Mouse (Mus musculus): Measurements from ENCODE around the gene Pik3cd. TPM values are rescaled to one million over a fixed set of nuclear protein-coding genes. Genes with fewer than 3 reads are reported as not detected.
A peak's percentile ranks its signal among the peaks of the same experiment; 100 is the strongest.

The Pik3cd gene
- total and polyA plus RNA-seq, 2 experiments from 2014 or later = 9.7 to 15.9 TPM

DNA sequence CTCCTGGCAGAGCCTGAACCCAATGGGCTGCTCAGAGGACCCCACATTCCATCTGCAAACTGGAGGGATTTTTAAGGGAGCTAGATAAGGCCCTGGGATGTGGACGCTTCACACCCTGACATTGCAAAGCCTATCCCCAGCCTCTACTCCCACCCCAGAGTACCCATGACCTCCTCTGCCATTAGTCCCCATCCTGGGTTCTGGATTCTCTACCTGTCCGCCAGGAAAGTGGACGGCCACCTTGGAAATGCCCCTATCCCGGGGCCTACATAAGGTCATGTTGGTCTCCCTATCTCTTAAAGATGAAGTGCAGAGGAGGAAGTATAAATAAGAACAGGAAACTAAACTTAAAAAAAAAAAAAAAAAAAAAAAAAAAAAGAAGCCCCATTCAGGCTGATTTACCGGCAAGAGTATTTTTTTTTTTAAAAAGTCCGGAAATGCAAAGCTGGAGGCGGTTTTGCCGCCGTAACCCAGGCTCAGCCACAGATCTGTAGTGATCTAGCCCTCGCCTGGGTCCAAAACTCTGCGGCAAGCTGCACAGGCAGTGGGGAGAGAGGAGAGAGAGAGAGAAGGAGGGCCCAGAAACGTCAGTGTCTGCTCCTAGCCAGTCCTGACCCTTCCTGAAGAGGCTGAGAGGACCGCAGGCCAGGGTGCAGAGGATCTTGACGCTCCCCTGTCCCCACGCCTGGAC lies 4.7 kb downstream of the Pik3cd start:
- ATAC-seq (ENCODE audit: low FRiP score) (no peak), DNase-seq (ENCODE audit: low spot score) (no peak)
- Histone ChIP-seq H3K4me1 (ENCODE audit: insufficient read depth, low read length) (no peaks in the 10 kb centered on the region; the same call in 1 of the 2 replicates), H3K4me2 (ENCODE audit: low read depth, low read length, poor library complexity, severe bottlenecking) (peak overlapping the region; percentile 43), H3K9me3 (ENCODE audit: low read length) (no peaks in the 10 kb centered on the region), H3K4me3 (ENCODE audit: low read depth, low read length) (peak overlapping the region; percentile 31), H3K27me3 (ENCODE audit: insufficient read depth, low read length) (peaks cover 10% of the 10 kb centered on the region; the same call in 1 of the 2 replicates), H3K36me3 (ENCODE audit: insufficient read depth, low read length) (no peaks in the 10 kb centered on the region), H3K9ac (replicated peaks; ENCODE audit: low read length, poor library complexity, severe bottlenecking) (no peak overlapping the region), H3K27ac (ENCODE audit: low read depth, low read length) (no peak overlapping the region)
- no peak for TF ChIP-seq CTCF (IDR thresholded peaks at IDR 0.05)
- WGBS = 26% methylated on average over 15 of the region's 15 CpGs

DNA sequence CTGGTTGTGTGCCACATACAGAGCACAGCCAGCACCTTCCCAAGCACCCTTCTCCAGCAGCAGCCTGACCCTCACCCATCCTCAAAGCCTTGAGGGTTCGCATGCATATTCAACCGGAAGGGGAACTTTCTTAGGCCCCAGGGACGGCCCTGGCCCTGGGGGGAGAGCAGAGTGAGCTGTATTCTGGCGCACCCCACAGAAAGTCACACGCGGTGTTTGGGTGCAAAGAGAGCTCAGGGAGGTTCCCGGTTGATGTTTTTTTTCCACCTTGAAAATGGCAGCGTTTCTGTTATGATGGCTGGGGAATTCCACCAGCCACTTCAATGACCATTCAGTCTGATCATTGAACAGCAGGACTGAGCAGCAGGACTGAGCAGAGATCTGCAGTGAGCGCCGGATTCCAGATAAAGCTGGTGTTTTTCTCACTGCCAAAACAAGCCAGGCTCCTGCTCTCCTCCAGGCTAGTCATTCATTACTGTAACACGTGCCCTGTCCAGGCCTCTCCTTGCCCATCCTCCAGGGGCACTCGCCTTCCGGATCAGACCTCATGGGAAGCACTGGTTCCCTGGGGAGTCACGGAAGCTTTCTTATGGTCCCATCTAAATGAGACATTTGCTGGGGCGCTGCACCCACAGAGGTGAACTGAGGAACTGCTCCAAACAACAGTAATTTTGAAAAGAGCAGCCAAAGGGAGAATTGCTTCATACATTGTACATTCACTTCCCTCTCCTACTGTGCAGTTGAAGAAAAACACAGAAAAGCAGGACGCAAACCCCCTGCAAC lies 6.0 kb downstream of the Pik3cd start:
- H3K27me3 ChIP-seq (ENCODE audit: insufficient read depth, low read length) = peaks cover 10% of the 10 kb centered on the region; the same call in 1 of the 2 replicates
- DNase-seq (ENCODE audit: low spot score) = peak; percentile 43
- peak; percentile 44; the same call in 1 of the 2 replicates for ATAC-seq (ENCODE audit: low FRiP score)
- no peaks in the 10 kb centered on the region; the same call in 1 of the 2 replicates for H3K4me1 ChIP-seq (ENCODE audit: insufficient read depth, low read length)
- no peak overlapping the region for H3K9ac ChIP-seq (replicated peaks; ENCODE audit: low read length, poor library complexity, severe bottlenecking)
- 38% methylated on average over 16 of the region's 16 CpGs for whole genome bisulfite sequencing
- no peaks in the 10 kb centered on the region for H3K36me3 ChIP-seq (ENCODE audit: insufficient read depth, low read length)
- TF ChIP-seq CTCF (IDR thresholded peaks at IDR 0.05) = peak; percentile 45
- H3K27ac ChIP-seq (ENCODE audit: low read depth, low read length) = no peak overlapping the region
- no peak overlapping the region for H3K4me2 ChIP-seq (ENCODE audit: low read depth, low read length, poor library complexity, severe bottlenecking)
- H3K4me3 ChIP-seq (ENCODE audit: low read depth, low read length) = no peak overlapping the region
- H3K9me3 ChIP-seq (ENCODE audit: low read length) = no peaks in the 10 kb centered on the region

DNA sequence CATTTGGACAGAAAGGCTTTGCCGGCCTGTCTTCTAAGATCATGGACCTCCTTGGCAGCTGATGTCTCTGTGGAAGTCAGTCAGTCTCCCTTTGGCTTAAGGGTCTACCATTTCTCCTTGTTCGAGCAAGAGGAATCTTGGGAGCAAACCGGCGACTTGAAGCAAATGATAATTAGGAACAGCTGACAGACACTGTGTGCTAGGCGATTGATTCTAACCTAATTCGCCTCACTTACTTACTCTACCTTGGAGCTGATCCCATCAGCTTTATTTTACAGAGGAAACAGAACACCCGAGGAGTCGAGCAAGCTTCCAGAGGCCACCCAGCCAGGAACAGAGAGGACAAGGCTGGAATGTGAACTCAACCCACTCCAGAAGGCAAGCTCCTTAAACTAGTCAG lies 11.0 kb downstream of the Pik3cd start:
- TF ChIP-seq CTCF (IDR thresholded peaks at IDR 0.05) = no peak
- no peak overlapping the region for H3K27ac ChIP-seq (ENCODE audit: low read depth, low read length)
- H3K9me3 ChIP-seq (ENCODE audit: low read length) = no peaks in the 10 kb centered on the region
- H3K4me1 ChIP-seq (ENCODE audit: insufficient read depth, low read length) = no peaks in the 10 kb centered on the region
- H3K4me3 ChIP-seq (ENCODE audit: low read depth, low read length) = no peak overlapping the region
- DNase-seq (ENCODE audit: low spot score) (no peak), ATAC-seq (ENCODE audit: low FRiP score) (no peak)
- H3K36me3 ChIP-seq (ENCODE audit: insufficient read depth, low read length) = no peaks in the 10 kb centered on the region
- H3K4me2 ChIP-seq (ENCODE audit: low read depth, low read length, poor library complexity, severe bottlenecking) = no peak overlapping the region
- no peaks in the 10 kb centered on the region; the same call in 1 of the 2 replicates for H3K27me3 ChIP-seq (ENCODE audit: insufficient read depth, low read length)
- WGBS = 72% methylated on average over 8 of the region's 8 CpGs
- no peak overlapping the region for H3K9ac ChIP-seq (replicated peaks; ENCODE audit: low read length, poor library complexity, severe bottlenecking)

DNA sequence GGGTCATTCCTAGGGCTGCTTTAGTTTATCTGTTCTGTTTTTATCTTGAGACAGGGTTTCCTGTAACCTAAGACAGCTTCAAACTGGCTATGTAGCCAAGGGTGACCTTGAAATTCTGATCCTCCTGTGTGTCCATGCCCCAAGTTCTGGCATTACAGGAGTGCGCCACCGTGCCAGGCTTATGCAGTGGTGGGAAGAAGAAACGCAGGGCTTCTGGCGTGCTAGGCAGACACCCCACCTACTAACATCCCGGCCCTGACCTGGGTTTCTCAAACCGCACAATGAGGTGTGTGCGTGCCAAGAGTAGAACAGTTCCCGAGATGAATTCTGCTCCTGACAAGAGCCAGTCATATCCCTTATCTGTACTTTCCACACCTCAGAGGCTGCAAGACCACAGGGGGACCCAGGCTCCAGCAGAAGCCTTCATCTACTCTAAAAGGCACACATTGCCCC lies 11.5 kb downstream of the Pik3cd start:
- no peaks in the 10 kb centered on the region for H3K27me3 ChIP-seq (ENCODE audit: insufficient read depth, low read length)
- no peaks in the 10 kb centered on the region for H3K4me1 ChIP-seq (ENCODE audit: insufficient read depth, low read length)
- no peaks in the 10 kb centered on the region for H3K9me3 ChIP-seq (ENCODE audit: low read length)
- H3K27ac ChIP-seq (ENCODE audit: low read depth, low read length) = no peak overlapping the region
- H3K4me3 ChIP-seq (ENCODE audit: low read depth, low read length) = no peak overlapping the region
- TF ChIP-seq CTCF (IDR thresholded peaks at IDR 0.05) = no peak
- ATAC-seq (ENCODE audit: low FRiP score) (no peak), DNase-seq (ENCODE audit: low spot score) (no peak)
- no peaks in the 10 kb centered on the region for H3K36me3 ChIP-seq (ENCODE audit: insufficient read depth, low read length)
- H3K9ac ChIP-seq (replicated peaks; ENCODE audit: low read length, poor library complexity, severe bottlenecking) = no peak overlapping the region
- WGBS = 89% methylated on average over 8 of the region's 8 CpGs
- no peak overlapping the region for H3K4me2 ChIP-seq (ENCODE audit: low read depth, low read length, poor library complexity, severe bottlenecking)

DNA sequence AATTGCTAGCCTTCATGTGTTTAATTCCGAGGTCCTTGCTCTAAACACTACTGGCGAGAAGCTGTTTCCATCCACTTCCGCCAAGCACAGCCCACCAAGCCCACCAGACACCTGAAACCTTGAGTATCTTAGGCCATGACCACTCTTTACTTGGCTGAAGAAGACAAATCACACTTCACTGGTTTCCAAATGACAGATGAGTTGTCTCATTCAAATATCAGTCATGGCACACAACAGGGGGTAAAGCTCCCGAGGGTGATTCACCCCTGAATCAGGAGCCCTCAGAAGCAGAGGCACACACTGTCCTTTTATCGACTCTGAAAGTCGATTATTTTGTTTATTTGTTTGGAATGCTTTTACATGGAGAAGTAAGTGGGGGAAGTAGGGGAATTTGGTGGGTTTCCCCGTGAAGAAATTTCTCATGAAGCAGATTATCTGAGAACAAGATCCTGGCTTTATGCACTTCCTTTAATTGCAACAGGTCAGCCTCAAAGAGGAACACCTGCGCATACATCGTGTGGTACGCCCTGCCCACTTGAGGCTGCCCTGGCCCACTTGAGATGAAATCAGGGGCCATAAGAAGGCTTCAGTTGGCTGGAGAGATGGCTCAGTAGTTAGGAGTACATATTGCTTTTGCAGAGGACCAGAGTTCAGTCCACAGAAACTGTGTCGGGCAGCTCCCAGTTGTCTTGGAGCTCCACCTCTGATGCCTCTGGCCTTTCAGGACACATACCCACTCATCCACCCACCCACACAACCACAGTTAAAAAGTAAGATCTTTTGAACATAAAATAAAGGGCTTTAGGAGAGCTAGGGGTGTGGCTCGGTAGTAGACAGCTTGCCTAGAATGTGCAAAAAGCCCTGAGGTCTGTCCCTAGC lies 12.3 kb downstream of the Pik3cd start:
- no peak overlapping the region for H3K4me3 ChIP-seq (ENCODE audit: low read depth, low read length)
- WGBS = 85% methylated on average over 12 of the region's 12 CpGs
- no peaks in the 10 kb centered on the region for H3K9me3 ChIP-seq (ENCODE audit: low read length)
- H3K27ac ChIP-seq (ENCODE audit: low read depth, low read length) = no peak overlapping the region
- ATAC-seq (ENCODE audit: low FRiP score) (no peak), DNase-seq (ENCODE audit: low spot score) (no peak)
- no peak overlapping the region for H3K9ac ChIP-seq (replicated peaks; ENCODE audit: low read length, poor library complexity, severe bottlenecking)
- TF ChIP-seq CTCF (IDR thresholded peaks at IDR 0.05) = no peak
- H3K4me2 ChIP-seq (ENCODE audit: low read depth, low read length, poor library complexity, severe bottlenecking) = no peak overlapping the region
- H3K36me3 ChIP-seq (ENCODE audit: insufficient read depth, low read length) = no peaks in the 10 kb centered on the region
- H3K4me1 ChIP-seq (ENCODE audit: insufficient read depth, low read length) = no peaks in the 10 kb centered on the region
- H3K27me3 ChIP-seq (ENCODE audit: insufficient read depth, low read length) = no peaks in the 10 kb centered on the region
